Mouse (Mus musculus): ENCODE measurements around the gene Chp1. TPM values are rescaled to one million over a fixed set of nuclear protein-coding genes. Genes with fewer than 3 reads are reported as not detected.

Chp1 gene
- polyA plus RNA-seq (2015; fragmentation: Nextera tagmentation; extraction: Ambion mirVana), result 68.6 and 70.6 TPM in 2 replicates

DNA sequence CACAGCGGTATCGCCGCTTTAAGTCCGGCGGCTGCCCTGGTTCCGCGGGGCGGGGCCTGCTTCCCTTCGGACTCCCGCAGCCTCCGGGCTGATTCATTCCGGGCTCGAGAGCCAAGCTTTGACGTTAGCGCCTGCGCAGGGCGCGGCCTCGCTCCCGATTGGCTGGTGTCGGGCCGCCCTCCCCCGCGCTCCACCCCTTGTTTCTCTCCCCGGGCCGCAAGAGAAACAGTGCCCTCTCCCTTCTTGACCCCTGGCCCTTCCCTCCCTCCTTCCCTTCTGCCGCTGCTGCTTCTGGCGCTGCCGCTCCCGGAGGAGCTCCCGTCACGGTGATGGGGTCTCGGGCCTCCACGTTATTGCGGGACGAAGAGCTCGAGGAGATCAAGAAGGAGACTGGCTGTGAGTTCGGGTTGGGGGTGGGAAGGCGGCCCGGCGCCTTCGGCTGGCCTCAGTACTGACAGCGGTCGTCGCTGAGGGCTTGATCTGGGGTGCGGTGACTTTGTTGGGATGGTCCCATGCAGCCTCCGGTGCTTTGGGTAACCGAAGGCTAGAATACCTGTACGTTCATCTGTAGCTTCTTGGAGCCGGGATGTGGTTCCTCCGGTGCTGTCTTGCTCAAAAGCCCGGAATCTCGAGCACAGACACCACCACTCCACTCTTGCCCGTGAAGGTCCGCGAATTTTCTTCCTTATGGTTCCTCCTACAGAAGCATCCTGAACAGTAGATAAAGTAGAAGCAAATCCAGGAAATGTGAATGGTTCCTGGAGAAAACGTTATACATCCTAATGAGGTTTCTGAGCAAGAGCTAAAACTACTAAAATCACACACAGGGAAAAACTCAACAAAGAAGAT lies at the start of gene Chp1, which contains the start of gene Exd1:
Gene Chp1 (plus strand): TSS at position 176 of the 849 bp plus-strand sequence.
Gene Exd1 (minus strand): TSS at position 106 of the 849 bp plus-strand sequence.

GRCm38 (mm10) chr2:119618199-119618982 lies 70.9 kb downstream of the Chp1 start, which contains the start of the genes Nusap1 and Oip5:
Gene Nusap1 (plus strand): TSS chr2:119618298.
Gene Oip5 (minus strand): TSS chr2:119618469.

Other genes with a start within 250 kb of the Chp1 start
- gene Dll4, start 221.9 kb upstream of the Chp1 start, polyA plus RNA-seq (2015; fragmentation: Nextera tagmentation; extraction: Ambion mirVana), result 3.5 TPM in 2 replicates
- 1.3 and 7.4 TPM in 2 replicates for gene Chac1, start 196.5 kb upstream of the Chp1 start, polyA plus RNA-seq (2015; fragmentation: Nextera tagmentation; extraction: Ambion mirVana)
- gene Ino80, start 70.0 kb upstream of the Chp1 start, polyA plus RNA-seq (2015; fragmentation: Nextera tagmentation; extraction: Ambion mirVana), result 2.2 and 2.5 TPM in 2 replicates
- gene Exd1, start 70 bp upstream of the Chp1 start, polyA plus RNA-seq (2015; fragmentation: Nextera tagmentation; extraction: Ambion mirVana), result 0.41 and 1.4 TPM in 2 replicates
- gene Nusap1, start 70.6 kb downstream of the Chp1 start, polyA plus RNA-seq (2015; fragmentation: Nextera tagmentation; extraction: Ambion mirVana), result 11.1 and 18.6 TPM in 2 replicates
- 6.1 and 10.6 TPM in 2 replicates for gene Oip5, start 70.8 kb downstream of the Chp1 start, polyA plus RNA-seq (2015; fragmentation: Nextera tagmentation; extraction: Ambion mirVana)
- gene Ndufaf1, start 115.1 kb downstream of the Chp1 start, polyA plus RNA-seq (2015; fragmentation: Nextera tagmentation; extraction: Ambion mirVana), result 29.6 and 30.6 TPM in 2 replicates
- 22.0 and 25.2 TPM in 2 replicates for gene Rtf1, start 127.4 kb downstream of the Chp1 start, polyA plus RNA-seq (2015; fragmentation: Nextera tagmentation; extraction: Ambion mirVana)
- 0.19 TPM in 1 of 2 replicates, not detected in the other for gene Itpka, start 194.6 kb downstream of the Chp1 start, polyA plus RNA-seq (2015; fragmentation: Nextera tagmentation; extraction: Ambion mirVana)
- gene Ltk, start 212.7 kb downstream of the Chp1 start, polyA plus RNA-seq (2015; fragmentation: Nextera tagmentation; extraction: Ambion mirVana), result not detected in 2 replicates
- 10.5 and 10.8 TPM in 2 replicates for gene Rpap1, start 239.8 kb downstream of the Chp1 start, polyA plus RNA-seq (2015; fragmentation: Nextera tagmentation; extraction: Ambion mirVana)